Mouse (Mus musculus) NIH3T3 (cell line): ENCODE data around the gene Dnaja4.

Experiments used
- DNase-seq: peaks from one replicate; pipeline ENCODE4 v3.0.0-alpha.2; 2012; ENCODE audit warnings: low read depth

The Dnaja4 gene

GRCm38 (mm10) chr9:54699345-54700173, 886 bp downstream of the Dnaja4 start:
- peak; percentile 84 for DNase-seq

- no peak for DNase-seq
Observed at GRCm38 (mm10) chr9:54700174-54700475, 1.5 kb downstream of the Dnaja4 start.

GRCm38 (mm10) chr9:54700746-54701145, 2.1 kb downstream of the Dnaja4 start:
- no peak for DNase-seq

- DNase-seq = no peak
Observed at GRCm38 (mm10) chr9:54702581-54702980, 3.9 kb downstream of the Dnaja4 start.

- DNase-seq = no peak
Observed at GRCm38 (mm10) chr9:54704361-54704760, 5.7 kb downstream of the Dnaja4 start.

GRCm38 (mm10) chr9:54705561-54705960, 6.9 kb downstream of the Dnaja4 start:
- no peak for DNase-seq

- DNase-seq = no peak
Observed at GRCm38 (mm10) chr9:54707288-54707999, 8.8 kb downstream of the Dnaja4 start.

GRCm38 (mm10) chr9:54708085-54708484, 9.4 kb downstream of the Dnaja4 start:
- DNase-seq = no peak

GRCm38 (mm10) chr9:54715776-54716175, 17.1 kb downstream of the Dnaja4 start:
- no peak for DNase-seq

GRCm38 (mm10) chr9:54717527-54717926, 18.9 kb downstream of the Dnaja4 start:
- no peak for DNase-seq

- no peak for DNase-seq
Observed at GRCm38 (mm10) chr9:54722156-54722555, 23.5 kb downstream of the Dnaja4 start.

- no peak for DNase-seq
Observed at GRCm38 (mm10) chr9:54722596-54722995, 23.9 kb downstream of the Dnaja4 start.

- no peak for DNase-seq
Observed at GRCm38 (mm10) chr9:54726315-54726714, 27.6 kb downstream of the Dnaja4 start.

- peak; percentile 61 for DNase-seq
Observed at GRCm38 (mm10) chr9:54732122-54732521, 33.4 kb downstream of the Dnaja4 start.

GRCm38 (mm10) chr9:54733921-54734638, 35.4 kb downstream of the Dnaja4 start, which contains the start of gene Wdr61:
Gene Wdr61, minus strand, starts transcription at chr9:54734519.
- peak; percentile 98 for DNase-seq

- peak; percentile 41 for DNase-seq
Observed at GRCm38 (mm10) chr9:54734639-54735252, 36.1 kb downstream of the Dnaja4 start.

GRCm38 (mm10) chr9:54736284-54736701, 37.6 kb downstream of the Dnaja4 start:
- DNase-seq = peak; percentile 93

- DNase-seq = peak; percentile 90
Observed at GRCm38 (mm10) chr9:54738376-54738775, 39.7 kb downstream of the Dnaja4 start.

- DNase-seq = no peak
Observed at GRCm38 (mm10) chr9:54743891-54744290, 45.2 kb downstream of the Dnaja4 start.

- DNase-seq = no peak
Observed at GRCm38 (mm10) chr9:54745740-54746370, 47.2 kb downstream of the Dnaja4 start.

- no peak for DNase-seq
Observed at GRCm38 (mm10) chr9:54750215-54750981, 51.7 kb downstream of the Dnaja4 start.
